Mouse (Mus musculus) gastrocnemius, postnatal 25 days (tissue): ENCODE measurements around the gene Mtmr10. TPM values are rescaled to one million over a fixed set of nuclear protein-coding genes. Genes with fewer than 3 reads are reported as not detected.

Source experiments
- DNase-seq: peaks from one replicate; pipeline ENCODE4 v3.0.0; 2022
- microRNA-seq, 2 experiments: library from miRNA; unstranded; fragments of <30 nt; microRNA quantifications; one replicate each; pipeline ENCODE4 v1.2.0; 2021; ENCODE audit warnings: borderline replicate concordance in 2 of 2
- total RNA-seq, 2 experiments: library from RNA; stranded (reverse); gene quantifications; 1 replicate in 1 of 2; 2 replicates in 1 of 2; pipeline ENCODE4 v1.2.3; 2021

The Mtmr10 gene
- total RNA-seq, 2 experiments from 2014 or later = 12.9 to 17.8 TPM

DNA sequence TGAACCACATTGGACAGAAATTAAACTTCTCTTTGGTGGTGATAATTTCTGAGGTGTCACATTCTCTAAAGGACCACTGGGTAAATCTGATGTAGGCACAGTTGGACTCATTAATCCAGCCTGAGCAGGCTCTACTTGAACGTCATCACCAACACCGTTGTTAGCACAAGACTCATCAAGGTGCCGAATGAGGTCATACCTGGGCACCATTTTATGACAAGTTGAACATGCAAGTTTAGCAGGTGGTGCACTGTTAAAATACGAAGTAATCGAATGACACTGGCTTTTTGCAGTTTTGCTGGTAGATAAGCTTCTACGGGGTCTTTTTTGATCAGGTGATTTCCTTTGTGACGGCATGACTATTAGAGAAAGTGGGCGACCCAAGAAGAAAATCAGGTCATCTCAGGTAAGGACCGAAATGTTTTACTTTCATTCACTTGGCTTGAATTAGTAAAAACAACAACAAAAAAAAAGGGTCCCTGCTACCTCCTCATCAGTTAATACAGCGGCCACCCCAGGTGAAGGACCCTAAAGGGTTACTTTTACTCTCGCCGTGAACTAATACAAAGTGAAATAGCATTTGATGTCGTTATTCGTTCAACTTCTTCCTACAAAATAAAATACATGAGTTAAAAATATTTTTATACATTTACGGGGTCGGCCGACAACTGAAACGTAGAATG lies 85.8 kb downstream of the Mtmr10 start:
- DNase-seq = no peak

DNA sequence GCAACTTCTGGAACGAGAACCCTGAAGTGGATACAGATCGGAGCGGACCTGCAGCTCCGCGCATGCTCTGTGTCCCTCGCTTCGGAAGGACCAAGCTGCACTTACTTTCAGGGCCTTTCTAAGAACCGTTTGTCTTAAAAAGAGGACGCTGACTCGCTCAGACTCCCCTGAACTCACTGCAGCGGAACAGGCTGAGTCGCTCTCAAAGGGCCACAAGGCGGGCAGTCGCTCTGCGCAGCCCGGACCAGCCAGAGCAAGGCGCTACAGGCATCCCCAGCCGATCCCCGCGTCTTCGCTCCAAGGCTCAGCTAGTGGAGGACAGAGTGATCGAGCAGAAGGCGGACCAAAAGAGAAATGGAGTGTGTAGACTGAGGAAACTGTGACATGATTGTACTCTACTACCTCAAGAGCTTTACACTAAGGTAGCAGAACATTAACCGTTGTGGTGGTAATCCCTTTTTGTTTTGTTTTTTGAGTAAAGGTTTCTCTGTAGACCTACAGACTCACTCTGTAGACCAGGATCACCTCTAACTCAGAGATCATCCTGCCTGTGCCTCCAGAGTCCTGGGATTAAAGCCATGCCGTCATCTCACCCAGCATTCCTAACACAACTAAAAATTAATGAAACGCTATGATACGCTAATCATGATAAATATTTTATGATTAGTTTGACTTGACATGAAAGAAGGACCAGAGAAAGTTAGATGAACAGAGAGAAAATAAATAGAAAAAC lies 86.5 kb downstream of the Mtmr10 start, which contains the start of gene Fan1:
Fan1 (minus strand) TSS at position 266 of the 733 bp plus-strand sequence.
- DNase-seq = peak; percentile 84

Small RNA genes lying within 50 kb of the gene (microRNA-seq; reads per million reads assigned to microRNA genes)
- 0 reads per million in 2 experiments for gene Mir6416

Other genes with a start within 250 kb of the Mtmr10 start
- under 1 TPM in 1 of 2 experiments, not detected in 1; 0.33 TPM for gene Trpm1, start 133.8 kb upstream of the Mtmr10 start, total RNA-seq
- 1 to 10 TPM; 5.3 to 6.4 TPM for gene Fan1, start 86.4 kb downstream of the Mtmr10 start, total RNA-seq
- 10 to 100 TPM; 12.1 to 13.9 TPM for gene Mphosph10, start 104.6 kb downstream of the Mtmr10 start, total RNA-seq
- 10 to 100 TPM; 73.8 to 92.1 TPM for gene Mcee, start 105.0 kb downstream of the Mtmr10 start, total RNA-seq
- gene Apba2, start 214.1 kb downstream of the Mtmr10 start, total RNA-seq = under 1 TPM; 0.24 to 0.28 TPM